In genomic region chr4:43630671-43631045, GRCm38 (mm10) we compare ENCODE assay signal across 8 mouse cellular contexts. TPM values are rescaled to one million over a fixed set of nuclear protein-coding genes. Genes with fewer than 3 reads are reported as not detected.
DNase-seq lines count a peak whose midpoint lies in the region; ATAC-seq and TF ChIP-seq lines count a peak whose summit lies in the region.

No protein-coding gene starts in this region.

- H3K9ac ChIP-seq in lung, embryonic 14.5 days = peak overlapping the region; percentile 84; the same call in 1 of the 2 replicates
- peak overlapping the region; percentile 90; the same call in 1 of the 2 replicates for H3K9ac ChIP-seq in forebrain, embryonic 12.5 days
- no peak overlapping the region; the same call in 1 of the 2 replicates for H3K9ac ChIP-seq in limb, embryonic 14.5 days (ENCODE audit: low read depth, low read length, severe bottlenecking)

- intact Hi-C loops in left cerebral cortex, postnatal 10 days (cut with DNase I) = loop anchor here (2.0 kb wide), 2 partner anchors 36 to 82 kb away; no protein-coding TSS in a partner anchor

- 27% methylated on average over 5 of the region's 5 CpGs for WGBS in lung, embryonic 14.5 days
- WGBS in lung, adult 2 months = 37% methylated on average over 5 of the region's 5 CpGs
- WGBS in forebrain, embryonic 12.5 days = 16% methylated on average over 5 of the region's 5 CpGs
- 23% methylated on average over 5 of the region's 5 CpGs for WGBS in limb, embryonic 14.5 days
- WGBS in small intestine, adult 2 months = 39% methylated on average over 5 of the region's 5 CpGs

- peak overlapping the region; percentile 87 for H3K4me2 ChIP-seq in lung, embryonic 14.5 days
- peak overlapping the region; percentile 94 for H3K4me2 ChIP-seq in forebrain, embryonic 12.5 days
- H3K4me2 ChIP-seq in limb, embryonic 14.5 days (replicated peaks; ENCODE audit: low read depth, low read length, severe bottlenecking) = peak overlapping the region; percentile 93

- peaks cover 11% of the 10 kb centered on the region for H3K27me3 ChIP-seq in lung, embryonic 14.5 days (ENCODE audit: insufficient read depth, low read length)
- peaks cover 12% of the 10 kb centered on the region for H3K27me3 ChIP-seq in forebrain, embryonic 12.5 days
- no peaks in the 10 kb centered on the region for H3K27me3 ChIP-seq in limb, embryonic 14.5 days (ENCODE audit: control insufficient read depth, insufficient read depth, low read length)
- peaks cover 13% of the 10 kb centered on the region; the same call in 1 of the 2 replicates for H3K27me3 ChIP-seq in small intestine, adult 2 months (ENCODE audit: control insufficient read depth, insufficient read depth, low read length)

- TF ChIP-seq CTCF in lung, embryonic 14.5 days (IDR thresholded peaks at IDR 0.05; ENCODE audit: low read depth) = no peak
- TF ChIP-seq CTCF in lung, adult 2 months (IDR thresholded peaks at IDR 0.05; ENCODE audit: insufficient read depth, low read length) = no peak
- TF ChIP-seq CTCF in small intestine, adult 2 months (IDR thresholded peaks at IDR 0.05; ENCODE audit: extremely low read depth, insufficient read length, insufficient replicate concordance, low read depth, low read length) = no peak

- H3K4me1 ChIP-seq in lung, embryonic 14.5 days (ENCODE audit: insufficient read depth) = 0 out of 2 replicates have a peak, but pooled peaks cover 7% of the 10 kb centered on the region
- peaks cover 4% of the 10 kb centered on the region; the same call in 1 of the 2 replicates for H3K4me1 ChIP-seq in lung, adult 2 months (ENCODE audit: control insufficient read depth, insufficient read depth, low read length)
- H3K4me1 ChIP-seq in forebrain, embryonic 12.5 days = peaks cover 37% of the 10 kb centered on the region
- peaks cover 26% of the 10 kb centered on the region for H3K4me1 ChIP-seq in limb, embryonic 14.5 days (ENCODE audit: control insufficient read depth, insufficient read depth, low read length)
- H3K4me1 ChIP-seq in small intestine, adult 2 months (ENCODE audit: control insufficient read depth, insufficient read depth, insufficient read length, low read length) = peaks cover 3% of the 10 kb centered on the region; the same call in 1 of the 2 replicates

- no peak for TF ChIP-seq POLR2A in lung, adult 2 months (IDR thresholded peaks at IDR 0.05; ENCODE audit: borderline replicate concordance, extremely low read depth, low read depth, low read length)
- no peak for TF ChIP-seq POLR2A in limb, embryonic 14.5 days (IDR thresholded peaks at IDR 0.05; ENCODE audit: borderline replicate concordance, extremely low read depth, insufficient read depth, insufficient read length)
- no peak for TF ChIP-seq POLR2A in small intestine, adult 2 months (IDR thresholded peaks at IDR 0.05; ENCODE audit: low read depth, low read length)

- ATAC-seq in lung, embryonic 14.5 days (ENCODE audit: insufficient read depth) = peak; percentile 3; the same call in 1 of the 2 replicates
- ATAC-seq in forebrain, embryonic 12.5 days (ENCODE audit: low FRiP score) = peak; percentile 19; the same call in 1 of the 2 replicates
- ATAC-seq in limb, embryonic 14.5 days (ENCODE audit: low FRiP score, low read depth) = peak; percentile 1; the same call in 1 of the 2 replicates

- H3K36me3 ChIP-seq in lung, embryonic 14.5 days (ENCODE audit: insufficient read depth) = no peaks in the 10 kb centered on the region
- no peaks in the 10 kb centered on the region for H3K36me3 ChIP-seq in forebrain, embryonic 12.5 days (replicated peaks)
- no peaks in the 10 kb centered on the region for H3K36me3 ChIP-seq in limb, embryonic 14.5 days (ENCODE audit: control insufficient read depth, insufficient read depth, low read length)
- H3K36me3 ChIP-seq in small intestine, adult 2 months (ENCODE audit: control insufficient read depth, insufficient read depth, low read length) = no peaks in the 10 kb centered on the region

- peak overlapping the region; percentile 67 for H3K4me3 ChIP-seq in lung, embryonic 14.5 days (ENCODE audit: low read depth, low read length)
- H3K4me3 ChIP-seq in lung, adult 2 months (replicated peaks; ENCODE audit: extremely low read depth, low read depth, low read length) = no peak overlapping the region
- peak overlapping the region; percentile 65; the same call in 1 of the 2 replicates for H3K4me3 ChIP-seq in forebrain, embryonic 12.5 days (replicated peaks)
- H3K4me3 ChIP-seq in limb, embryonic 14.5 days (replicated peaks; ENCODE audit: low read length) = peak overlapping the region; percentile 68; the same call in 1 of the 2 replicates
- H3K4me3 ChIP-seq in small intestine, adult 2 months (ENCODE audit: low read depth, low read length) = peak overlapping the region; percentile 45; the same call in 1 of the 2 replicates

- H3K27ac ChIP-seq in lung, embryonic 14.5 days (ENCODE audit: low read depth) = peak overlapping the region; percentile 65; the same call in 1 of the 2 replicates
- peak overlapping the region; percentile 78 for H3K27ac ChIP-seq in forebrain, embryonic 12.5 days
- peak overlapping the region; percentile 74; the same call in 1 of the 2 replicates for H3K27ac ChIP-seq in limb, embryonic 14.5 days (replicated peaks; ENCODE audit: low read depth, low read length)
- H3K27ac ChIP-seq in small intestine, adult 2 months (ENCODE audit: insufficient read depth, low read depth, low read length) = peak overlapping the region; percentile 12; the same call in 1 of the 2 replicates

- peak; percentile 23 for DNase-seq in lung, embryonic 14.5 days
- no peak for DNase-seq in lung, adult 2 months
- DNase-seq in limb, embryonic 14.5 days (ENCODE audit: low spot score) = no peak
- DNase-seq in right cerebral cortex, adult 2 months (ENCODE audit: low spot score in 2 of 2) = no peak
- DNase-seq in thymus, postnatal 4 days = no peak
- no peak for DNase-seq in left cerebral cortex, postnatal 10 days (ENCODE audit: extremely low spot score in 1 of 2, low spot score in 2 of 2)

- H3K9me3 ChIP-seq in lung, embryonic 14.5 days (ENCODE audit: low read depth, low read length) = peaks cover 3% of the 10 kb centered on the region
- H3K9me3 ChIP-seq in forebrain, embryonic 12.5 days = 0 out of 2 replicates have a peak, but pooled peaks cover 2% of the 10 kb centered on the region
- peaks cover 6% of the 10 kb centered on the region for H3K9me3 ChIP-seq in limb, embryonic 14.5 days (ENCODE audit: control insufficient read depth, low read length)

RNA-seq across cellular contexts. Expression of gene Npr2, which starts 1.1 kb away (rescaled TPM):
- polyA plus RNA-seq in lung, embryonic 14.5 days (2014; fragmentation: Nextera tagmentation; extraction: Ambion mirVana) = 11.2 and 13.7 TPM in 2 replicates
- polyA plus RNA-seq in lung, adult 2 months (2012; rRNA removed) = 77.5 and 97.5 TPM in 2 replicates
- 11.6 and 14.9 TPM in 2 replicates for polyA plus RNA-seq in forebrain, embryonic 12.5 days (2016; fragmentation: Nextera tagmentation; extraction: Ambion mirVana)
- polyA plus RNA-seq in limb, embryonic 14.5 days (2012; rRNA removed) = 121 and 124 TPM in 2 replicates
- 33.3 and 34.3 TPM in 2 replicates for polyA plus RNA-seq in limb, embryonic 14.5 days (2014; fragmentation: Nextera tagmentation; extraction: Ambion mirVana)
- 5.8 and 6.3 TPM in 2 replicates for polyA plus RNA-seq in small intestine, adult 2 months (2012; rRNA removed)
- total RNA-seq in left cerebral cortex, postnatal 10 days (2021) = 10 to 100 TPM; 47.0 to 47.5 TPM

RNA-seq across cellular contexts. Expression of gene Spag8, which starts 22.7 kb away (rescaled TPM):
- 0.68 and 1.6 TPM in 2 replicates for polyA plus RNA-seq in lung, embryonic 14.5 days (2014; fragmentation: Nextera tagmentation; extraction: Ambion mirVana)
- polyA plus RNA-seq in lung, adult 2 months (2012; rRNA removed) = 12.1 and 14.7 TPM in 2 replicates
- 4.3 and 4.6 TPM in 2 replicates for polyA plus RNA-seq in forebrain, embryonic 12.5 days (2016; fragmentation: Nextera tagmentation; extraction: Ambion mirVana)
- 1.8 and 2.5 TPM in 2 replicates for polyA plus RNA-seq in limb, embryonic 14.5 days (2012; rRNA removed)
- polyA plus RNA-seq in limb, embryonic 14.5 days (2014; fragmentation: Nextera tagmentation; extraction: Ambion mirVana) = 0.58 and 0.61 TPM in 2 replicates
- polyA plus RNA-seq in small intestine, adult 2 months (2012; rRNA removed) = 0.39 and 0.63 TPM in 2 replicates
- total RNA-seq in left cerebral cortex, postnatal 10 days (2021) = 1 to 10 TPM; 2.1 to 2.7 TPM

RNA-seq across cellular contexts. Expression of gene Hint2, which starts 25.6 kb away (rescaled TPM):
- 84.0 and 97.7 TPM in 2 replicates for polyA plus RNA-seq in lung, embryonic 14.5 days (2014; fragmentation: Nextera tagmentation; extraction: Ambion mirVana)
- polyA plus RNA-seq in lung, adult 2 months (2012; rRNA removed) = 61.6 and 71.6 TPM in 2 replicates
- 69.5 and 71.2 TPM in 2 replicates for polyA plus RNA-seq in forebrain, embryonic 12.5 days (2016; fragmentation: Nextera tagmentation; extraction: Ambion mirVana)
- polyA plus RNA-seq in limb, embryonic 14.5 days (2012; rRNA removed) = 58.3 and 63.2 TPM in 2 replicates
- 73.8 and 87.6 TPM in 2 replicates for polyA plus RNA-seq in limb, embryonic 14.5 days (2014; fragmentation: Nextera tagmentation; extraction: Ambion mirVana)
- 59.9 and 73.8 TPM in 2 replicates for polyA plus RNA-seq in small intestine, adult 2 months (2012; rRNA removed)
- 10 to 100 TPM; 25.3 to 30.5 TPM for total RNA-seq in left cerebral cortex, postnatal 10 days (2021)

RNA-seq across cellular contexts. Expression of gene Tmem8b, which starts 38.1 kb away (rescaled TPM):
- 2.8 and 3.5 TPM in 2 replicates for polyA plus RNA-seq in lung, embryonic 14.5 days (2014; fragmentation: Nextera tagmentation; extraction: Ambion mirVana)
- polyA plus RNA-seq in lung, adult 2 months (2012; rRNA removed) = 13.1 and 17.3 TPM in 2 replicates
- 12.8 and 13.1 TPM in 2 replicates for polyA plus RNA-seq in forebrain, embryonic 12.5 days (2016; fragmentation: Nextera tagmentation; extraction: Ambion mirVana)
- polyA plus RNA-seq in limb, embryonic 14.5 days (2012; rRNA removed) = 16.0 and 26.7 TPM in 2 replicates
- polyA plus RNA-seq in limb, embryonic 14.5 days (2014; fragmentation: Nextera tagmentation; extraction: Ambion mirVana) = 3.8 and 5.2 TPM in 2 replicates
- polyA plus RNA-seq in small intestine, adult 2 months (2012; rRNA removed) = 3.0 and 4.3 TPM in 2 replicates
- 10 to 100 TPM; 57.8 to 60.1 TPM for total RNA-seq in left cerebral cortex, postnatal 10 days (2021)

RNA-seq across cellular contexts. Expression of gene Fam221b, which starts 38.3 kb away (rescaled TPM):
- polyA plus RNA-seq in lung, embryonic 14.5 days (2014; fragmentation: Nextera tagmentation; extraction: Ambion mirVana) = 3.2 and 3.4 TPM in 2 replicates
- polyA plus RNA-seq in lung, adult 2 months (2012; rRNA removed) = 0.04 and 0.15 TPM in 2 replicates
- 2.8 and 3.3 TPM in 2 replicates for polyA plus RNA-seq in forebrain, embryonic 12.5 days (2016; fragmentation: Nextera tagmentation; extraction: Ambion mirVana)
- 0.40 and 0.63 TPM in 2 replicates for polyA plus RNA-seq in limb, embryonic 14.5 days (2012; rRNA removed)
- 4.0 and 4.3 TPM in 2 replicates for polyA plus RNA-seq in limb, embryonic 14.5 days (2014; fragmentation: Nextera tagmentation; extraction: Ambion mirVana)
- not detected in 2 replicates for polyA plus RNA-seq in small intestine, adult 2 months (2012; rRNA removed)
- 1 to 10 TPM; 1.0 to 1.3 TPM for total RNA-seq in left cerebral cortex, postnatal 10 days (2021)

Comparison
In these comparisons a context has a peak if more than half of its experiments do, and no peak if none do; other contexts are left out.
1. H3K27ac ChIP-seq: peak in every context shown above with its lines; median percentile 78 in forebrain, embryonic 12.5 days; 74 in limb, embryonic 14.5 days; 65 in lung, embryonic 14.5 days; 12 in small intestine, adult 2 months.